10 mouse cellular contexts compared by ENCODE assay signal in the genomic region with DNA sequence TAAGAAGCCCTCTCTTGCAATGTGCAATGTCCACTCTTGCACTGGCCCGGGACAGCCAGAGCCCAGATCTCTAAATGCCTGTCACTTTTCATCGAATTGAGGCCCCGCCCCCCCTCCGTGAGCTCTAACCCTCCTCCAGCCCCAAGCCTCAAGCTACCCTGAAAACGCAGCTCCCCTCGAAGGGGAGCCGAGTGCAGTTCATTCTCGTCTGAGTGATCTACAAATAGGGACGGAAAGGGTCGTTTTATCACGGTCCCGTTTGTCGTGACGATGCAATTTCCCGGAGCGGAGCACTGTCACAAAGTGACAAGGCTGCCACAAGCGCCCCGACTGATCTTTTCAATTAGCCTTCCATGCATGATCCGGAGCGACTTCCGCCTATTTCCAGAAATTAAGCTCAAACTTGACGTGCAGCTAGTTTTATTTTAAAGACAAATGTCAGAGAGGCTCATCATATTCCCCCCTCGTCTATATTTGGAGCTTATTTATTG. TPM values are rescaled to one million over a fixed set of nuclear protein-coding genes. Genes with fewer than 3 reads are reported as not detected.
DNase-seq lines count a peak whose midpoint lies in the region; ATAC-seq and TF ChIP-seq lines count a peak whose summit lies in the region.
"Had no signal": no experiment of that assay in that cellular context is flagged by ENCODE, and none has a peak within 500 bp of the region (broad histone marks: within the 10 kb centered on the region; RNA-seq: fewer than 3 reads in every experiment).

No protein-coding gene starts in this region.

- H3K9ac ChIP-seq in intestine, postnatal 0 days (ENCODE audit: low read depth, low read length): no peak overlapping the region
- no peak overlapping the region for H3K9ac ChIP-seq in intestine, embryonic 16.5 days (ENCODE audit: low read depth, low read length)
- H3K9ac ChIP-seq in hindbrain, embryonic 15.5 days: peak overlapping the region; percentile 6; the same call in 1 of the 2 replicates
- H3K9ac ChIP-seq in neural tube, embryonic 12.5 days: 0 out of 2 replicates have a peak overlapping the region, but pooled peaks have one; percentile 19
- H3K9ac ChIP-seq: liver, embryonic 14.5 days had no signal

- DNase-seq in cerebellum, postnatal 14 days: peak; percentile 79
- no peak for DNase-seq in layer of hippocampus, postnatal 25 days (ENCODE audit: extremely low spot score in 1 of 2, low spot score in 1 of 2)
- no peak for DNase-seq in layer of hippocampus, adult 11-12 months (ENCODE audit: low spot score)
- no peak for DNase-seq in frontal cortex, postnatal 36 days (ENCODE audit: low spot score in 2 of 2)

- ATAC-seq in intestine, postnatal 0 days: no peak
- ATAC-seq in intestine, embryonic 16.5 days: no peak
- ATAC-seq in hindbrain, embryonic 15.5 days (ENCODE audit: low FRiP score, low read depth): no peak
- ATAC-seq in neural tube, embryonic 12.5 days (ENCODE audit: low FRiP score, low read depth): 0 out of 2 replicates have a peak, but pooled peaks have one; percentile 11

- no peaks in the 10 kb centered on the region for H3K36me3 ChIP-seq in intestine, postnatal 0 days (ENCODE audit: control insufficient read depth, insufficient read depth)
- H3K36me3 ChIP-seq in intestine, embryonic 16.5 days (ENCODE audit: control insufficient read depth, insufficient read depth, low read length): no peaks in the 10 kb centered on the region
- no peaks in the 10 kb centered on the region for H3K36me3 ChIP-seq in hindbrain, embryonic 15.5 days
- no peaks in the 10 kb centered on the region for H3K36me3 ChIP-seq in neural tube, embryonic 12.5 days

- no peaks in the 10 kb centered on the region for H3K9me3 ChIP-seq in intestine, postnatal 0 days (ENCODE audit: control insufficient read depth)
- no peaks in the 10 kb centered on the region for H3K9me3 ChIP-seq in intestine, embryonic 16.5 days (ENCODE audit: control insufficient read depth, low read length)
- no peaks in the 10 kb centered on the region for H3K9me3 ChIP-seq in hindbrain, embryonic 15.5 days
- no peaks in the 10 kb centered on the region for H3K9me3 ChIP-seq in neural tube, embryonic 12.5 days

- H3K4me3 ChIP-seq in intestine, postnatal 0 days (ENCODE audit: low read depth, low read length): 0 out of 2 replicates have a peak overlapping the region, but pooled peaks have one; percentile 2
- H3K4me3 ChIP-seq in intestine, embryonic 16.5 days (ENCODE audit: low read length): no peak overlapping the region
- H3K4me3 ChIP-seq in hindbrain, embryonic 15.5 days: peak overlapping the region; percentile 15
- peak overlapping the region; percentile 31; the same call in 1 of the 2 replicates for H3K4me3 ChIP-seq in neural tube, embryonic 12.5 days

- 2% methylated on average over 23 of the region's 23 CpGs for WGBS in intestine, postnatal 0 days
- WGBS in intestine, embryonic 16.5 days: 1% methylated on average over 23 of the region's 23 CpGs
- 2% methylated on average over 23 of the region's 23 CpGs for WGBS in hindbrain, embryonic 15.5 days
- under 1% methylated on average over 23 of the region's 23 CpGs for WGBS in neural tube, embryonic 12.5 days

- no peak for TF ChIP-seq CTCF in intestine, postnatal 0 days (IDR thresholded peaks at IDR 0.05; ENCODE audit: low read depth)

- no peak overlapping the region for H3K27ac ChIP-seq in intestine, postnatal 0 days (ENCODE audit: low read depth, low read length)
- H3K27ac ChIP-seq in intestine, embryonic 16.5 days (ENCODE audit: low read length): no peak overlapping the region
- H3K27ac ChIP-seq in hindbrain, embryonic 15.5 days (replicated peaks): peak overlapping the region; percentile 69
- no peak overlapping the region for H3K27ac ChIP-seq in neural tube, embryonic 12.5 days
- H3K27ac ChIP-seq: liver, embryonic 14.5 days had no signal

- H3K4me1 ChIP-seq in intestine, postnatal 0 days (replicated peaks; ENCODE audit: control insufficient read depth, insufficient read depth, low read length): no peaks in the 10 kb centered on the region
- no peaks in the 10 kb centered on the region for H3K4me1 ChIP-seq in intestine, embryonic 16.5 days (ENCODE audit: control insufficient read depth, insufficient read depth, low read length)
- H3K4me1 ChIP-seq in hindbrain, embryonic 15.5 days (replicated peaks): peaks cover 6% of the 10 kb centered on the region; the same call in 1 of the 2 replicates
- peaks cover 42% of the 10 kb centered on the region for H3K4me1 ChIP-seq in neural tube, embryonic 12.5 days

- H3K4me2 ChIP-seq in intestine, postnatal 0 days (replicated peaks; ENCODE audit: low read depth): no peak overlapping the region
- H3K4me2 ChIP-seq in intestine, embryonic 16.5 days (ENCODE audit: low read depth, low read length): no peak overlapping the region
- H3K4me2 ChIP-seq in hindbrain, embryonic 15.5 days: peak overlapping the region; percentile 46
- H3K4me2 ChIP-seq in neural tube, embryonic 12.5 days (replicated peaks): peak overlapping the region; percentile 72

- peaks cover 96% of the 10 kb centered on the region for H3K27me3 ChIP-seq in intestine, postnatal 0 days (replicated peaks; ENCODE audit: control insufficient read depth, insufficient read depth, low read length)
- H3K27me3 ChIP-seq in intestine, embryonic 16.5 days (replicated peaks; ENCODE audit: control insufficient read depth, insufficient read depth, low read length): peaks cover 81% of the 10 kb centered on the region
- H3K27me3 ChIP-seq in hindbrain, embryonic 15.5 days: peaks cover 61% of the 10 kb centered on the region
- H3K27me3 ChIP-seq in neural tube, embryonic 12.5 days (replicated peaks): peaks cover 50% of the 10 kb centered on the region

RNA-seq across cellular contexts. Expression of a gene that starts 13.4 kb away (rescaled TPM):
- 0.43 and 0.51 TPM in 2 replicates for polyA plus RNA-seq in intestine, postnatal 0 days (2015; fragmentation: Nextera tagmentation; extraction: Ambion mirVana)
- polyA plus RNA-seq in intestine, embryonic 16.5 days (2015; fragmentation: Nextera tagmentation; extraction: Ambion mirVana): 1.2 and 1.8 TPM in 2 replicates
- polyA plus RNA-seq in hindbrain, embryonic 15.5 days (2015; fragmentation: Nextera tagmentation; extraction: Ambion mirVana): 32.6 and 42.3 TPM in 2 replicates
- 23.8 and 25.7 TPM in 2 replicates for polyA plus RNA-seq in neural tube, embryonic 12.5 days (2016; fragmentation: Nextera tagmentation; extraction: Ambion mirVana)
- total RNA-seq in layer of hippocampus, postnatal 25 days (2021): 1 to 10 TPM; 9.4 to 9.7 TPM
- total RNA-seq: gastrocnemius, adult 8-10 months had no signal

Comparison
In these comparisons a context has a peak if more than half of its experiments do, and no peak if none do; other contexts are left out.
1. H3K4me2 ChIP-seq: peak in hindbrain, embryonic 15.5 days (single experiment) and neural tube, embryonic 12.5 days (single experiment); none in intestine, postnatal 0 days (single experiment) and intestine, embryonic 16.5 days (single experiment).
2. H3K9ac ChIP-seq: peak in hindbrain, embryonic 15.5 days (single experiment) and neural tube, embryonic 12.5 days (single experiment); none in intestine, postnatal 0 days (single experiment) and intestine, embryonic 16.5 days (single experiment).
3. DNase-seq: peak in cerebellum, postnatal 14 days (2 of 2); none in layer of hippocampus, postnatal 25 days (0 of 2), layer of hippocampus, adult 11-12 months (single experiment) and frontal cortex, postnatal 36 days (0 of 2).